Mouse (Mus musculus): ENCODE results near the gene Srf. TPM values are rescaled to one million over a fixed set of nuclear protein-coding genes. Genes with fewer than 3 reads are reported as not detected.

The Srf gene
- polyA plus RNA-seq (2016; fragmentation: Nextera tagmentation; extraction: Ambion mirVana), result 5.0 and 6.5 TPM in 2 replicates

- Histone ChIP-seq H3K36me3 (peaks cover 15% of the 10 kb centered on the region), H3K27me3 (ENCODE audit: low read depth, poor library complexity, severe bottlenecking) (peaks cover 13% of the 10 kb centered on the region; the same call in 1 of the 2 replicates), H3K27ac (replicated peaks) (peak within 1 kb of the TSS; percentile 98), H3K4me3 (peak within 1 kb of the TSS; percentile 99), H3K9me3 (replicated peaks) (no peaks in the 10 kb centered on the region), H3K4me1 (peaks cover 48% of the 10 kb centered on the region)
- WGBS, result under 1% methylated on average over 87 of the region's 87 CpGs
- peak; percentile 97 for DNase-seq (ENCODE audit: low spot score)
Measured at GRCm38 (mm10) chr17:46555673-46556583, at the start of gene Srf. Srf (minus strand) TSS chr17:46556175.

GRCm38 (mm10) chr17:46605126-46605525, 49.2 kb upstream of the Srf start:
- peaks cover 29% of the 10 kb centered on the region for H3K4me1 ChIP-seq
- WGBS, result 88% methylated on average over 5 of the region's 5 CpGs
- no peaks in the 10 kb centered on the region for H3K9me3 ChIP-seq (replicated peaks)
- H3K27me3 ChIP-seq (ENCODE audit: low read depth, poor library complexity, severe bottlenecking), result no peaks in the 10 kb centered on the region
- no peak overlapping the region for H3K4me3 ChIP-seq
- H3K36me3 ChIP-seq, result peaks cover 5% of the 10 kb centered on the region
- peak overlapping the region; percentile 30; the same call in 1 of the 2 replicates for H3K27ac ChIP-seq (replicated peaks)
- DNase-seq (ENCODE audit: low spot score), result no peak

GRCm38 (mm10) chr17:46603229-46603628, 47.3 kb upstream of the Srf start:
- no peak for DNase-seq (ENCODE audit: low spot score)
- peaks cover 28% of the 10 kb centered on the region for H3K4me1 ChIP-seq
- peaks cover 6% of the 10 kb centered on the region for H3K36me3 ChIP-seq
- no peaks in the 10 kb centered on the region for H3K9me3 ChIP-seq (replicated peaks)
- no peak overlapping the region for H3K27ac ChIP-seq (replicated peaks)
- no peaks in the 10 kb centered on the region for H3K27me3 ChIP-seq (ENCODE audit: low read depth, poor library complexity, severe bottlenecking)
- H3K4me3 ChIP-seq, result no peak overlapping the region
- WGBS, result 100% methylated on average over 4 of the region's 4 CpGs

- H3K4me1 ChIP-seq, result peaks cover 30% of the 10 kb centered on the region
- H3K27me3 ChIP-seq (ENCODE audit: low read depth, poor library complexity, severe bottlenecking), result no peaks in the 10 kb centered on the region
- peaks cover 16% of the 10 kb centered on the region for H3K36me3 ChIP-seq
- DNase-seq (ENCODE audit: low spot score), result no peak
- H3K27ac ChIP-seq (replicated peaks), result peak overlapping the region; percentile 46; the same call in 1 of the 2 replicates
- H3K4me3 ChIP-seq, result no peak overlapping the region
- 90% methylated on average over 9 of the region's 9 CpGs for WGBS
- H3K9me3 ChIP-seq (replicated peaks), result no peaks in the 10 kb centered on the region
Measured at GRCm38 (mm10) chr17:46602212-46602611, 46.2 kb upstream of the Srf start.

- H3K4me3 ChIP-seq, result no peak overlapping the region
- 92% methylated on average over 2 of the region's 2 CpGs for WGBS
- H3K27me3 ChIP-seq (ENCODE audit: low read depth, poor library complexity, severe bottlenecking), result no peaks in the 10 kb centered on the region
- DNase-seq (ENCODE audit: low spot score), result no peak
- peaks cover 22% of the 10 kb centered on the region for H3K36me3 ChIP-seq
- no peaks in the 10 kb centered on the region for H3K9me3 ChIP-seq (replicated peaks)
- no peak overlapping the region for H3K27ac ChIP-seq (replicated peaks)
- H3K4me1 ChIP-seq, result peaks cover 25% of the 10 kb centered on the region
Measured at GRCm38 (mm10) chr17:46600569-46600968, 44.6 kb upstream of the Srf start.

GRCm38 (mm10) chr17:46598963-46599362, 43.0 kb upstream of the Srf start:
- peaks cover 23% of the 10 kb centered on the region for H3K4me1 ChIP-seq
- H3K36me3 ChIP-seq, result peaks cover 22% of the 10 kb centered on the region
- no peaks in the 10 kb centered on the region for H3K27me3 ChIP-seq (ENCODE audit: low read depth, poor library complexity, severe bottlenecking)
- WGBS, result 91% methylated on average over 4 of the region's 4 CpGs
- no peaks in the 10 kb centered on the region for H3K9me3 ChIP-seq (replicated peaks)
- no peak overlapping the region for H3K4me3 ChIP-seq
- H3K27ac ChIP-seq (replicated peaks), result no peak overlapping the region
- no peak for DNase-seq (ENCODE audit: low spot score)

GRCm38 (mm10) chr17:46597956-46598355, 42.0 kb upstream of the Srf start:
- H3K27ac ChIP-seq (replicated peaks), result 0 out of 2 replicates have a peak overlapping the region, but pooled peaks have one; percentile 1
- H3K27me3 ChIP-seq (ENCODE audit: low read depth, poor library complexity, severe bottlenecking), result no peaks in the 10 kb centered on the region
- peaks cover 23% of the 10 kb centered on the region for H3K4me1 ChIP-seq
- 91% methylated on average over 11 of the region's 11 CpGs for WGBS
- no peak for DNase-seq (ENCODE audit: low spot score)
- no peak overlapping the region for H3K4me3 ChIP-seq
- H3K9me3 ChIP-seq (replicated peaks), result no peaks in the 10 kb centered on the region
- peaks cover 22% of the 10 kb centered on the region for H3K36me3 ChIP-seq

- Histone ChIP-seq H3K9me3 (replicated peaks) (no peaks in the 10 kb centered on the region), H3K27ac (replicated peaks) (peak overlapping the region; percentile 33; the same call in 1 of the 2 replicates), H3K4me1 (peaks cover 17% of the 10 kb centered on the region), H3K4me3 (no peak overlapping the region), H3K27me3 (ENCODE audit: low read depth, poor library complexity, severe bottlenecking) (no peaks in the 10 kb centered on the region), H3K36me3 (peaks cover 34% of the 10 kb centered on the region)
- WGBS, result 82% methylated on average over 6 of the region's 6 CpGs
- DNase-seq (ENCODE audit: low spot score), result no peak
Measured at GRCm38 (mm10) chr17:46595336-46595735, 39.4 kb upstream of the Srf start.

- no peak for DNase-seq (ENCODE audit: low spot score)
- H3K27me3 ChIP-seq (ENCODE audit: low read depth, poor library complexity, severe bottlenecking), result no peaks in the 10 kb centered on the region
- H3K4me1 ChIP-seq, result peaks cover 17% of the 10 kb centered on the region
- 58% methylated on average over 9 of the region's 9 CpGs for WGBS
- H3K9me3 ChIP-seq (replicated peaks), result no peaks in the 10 kb centered on the region
- H3K4me3 ChIP-seq, result no peak overlapping the region
- peak overlapping the region; percentile 30; the same call in 1 of the 2 replicates for H3K27ac ChIP-seq (replicated peaks)
- H3K36me3 ChIP-seq, result peaks cover 42% of the 10 kb centered on the region
Measured at GRCm38 (mm10) chr17:46594606-46595005, 38.6 kb upstream of the Srf start.

- Histone ChIP-seq H3K36me3 (peaks cover 55% of the 10 kb centered on the region), H3K27me3 (ENCODE audit: low read depth, poor library complexity, severe bottlenecking) (no peaks in the 10 kb centered on the region), H3K27ac (replicated peaks) (no peak overlapping the region), H3K4me3 (no peak overlapping the region), H3K9me3 (replicated peaks) (no peaks in the 10 kb centered on the region), H3K4me1 (peaks cover 12% of the 10 kb centered on the region)
- 90% methylated on average over 4 of the region's 4 CpGs for WGBS
- DNase-seq (ENCODE audit: low spot score), result no peak
Measured at GRCm38 (mm10) chr17:46593124-46593523, 37.1 kb upstream of the Srf start.

GRCm38 (mm10) chr17:46591406-46591805, 35.4 kb upstream of the Srf start:
- H3K9me3 ChIP-seq (replicated peaks), result no peaks in the 10 kb centered on the region
- 91% methylated on average over 19 of the region's 19 CpGs for WGBS
- no peak overlapping the region for H3K27ac ChIP-seq (replicated peaks)
- no peak for DNase-seq (ENCODE audit: low spot score)
- H3K36me3 ChIP-seq, result peaks cover 57% of the 10 kb centered on the region
- H3K27me3 ChIP-seq (ENCODE audit: low read depth, poor library complexity, severe bottlenecking), result no peaks in the 10 kb centered on the region
- H3K4me1 ChIP-seq, result peaks cover 11% of the 10 kb centered on the region
- H3K4me3 ChIP-seq, result no peak overlapping the region

- H3K4me1 ChIP-seq, result peaks cover 11% of the 10 kb centered on the region
- H3K4me3 ChIP-seq, result no peak overlapping the region
- H3K27ac ChIP-seq (replicated peaks), result no peak overlapping the region
- H3K36me3 ChIP-seq, result peaks cover 66% of the 10 kb centered on the region
- H3K27me3 ChIP-seq (ENCODE audit: low read depth, poor library complexity, severe bottlenecking), result no peaks in the 10 kb centered on the region
- no peak for DNase-seq (ENCODE audit: low spot score)
- no peaks in the 10 kb centered on the region for H3K9me3 ChIP-seq (replicated peaks)
- WGBS, result 91% methylated on average over 7 of the region's 7 CpGs
Measured at GRCm38 (mm10) chr17:46590439-46590838, 34.5 kb upstream of the Srf start.
